Mouse (Mus musculus) erythroblast, embryonic 14.5 days (primary cell): ENCODE data around the gene Hivep3. TPM values are rescaled to one million over a fixed set of nuclear protein-coding genes. Genes with fewer than 3 reads are reported as not detected.

Source experiments
- H3K27me3 ChIP-seq: 2 replicates; pipeline ENCODE4 v1.6.1; 2012; ENCODE audit warnings: inconsistent platforms; ENCODE audit not compliant: control insufficient read depth
- H3K36me3 ChIP-seq: 2 replicates; pipeline ENCODE4 v1.6.1; 2012; ENCODE audit warnings: mild to moderate bottlenecking, inconsistent platforms; ENCODE audit not compliant: control insufficient read depth
- H3K4me1 ChIP-seq: 2 replicates; pipeline ENCODE4 v1.6.1; 2012; ENCODE audit warnings: inconsistent platforms; ENCODE audit not compliant: control insufficient read depth
- H3K4me3 ChIP-seq: replicated peaks from 2 replicates; pipeline ENCODE3; 2012; ENCODE audit warnings: moderate library complexity, mild to moderate bottlenecking, inconsistent platforms
- H3K9me3 ChIP-seq: 2 replicates; pipeline ENCODE4 v1.6.1; 2012; ENCODE audit warnings: low read length, inconsistent platforms, mixed read lengths; ENCODE audit not compliant: control insufficient read depth
- GATA1 ChIP-seq: IDR thresholded peaks from 2 replicates; pipeline ENCODE4 v1.6.1; 2012; ENCODE audit warnings: low read length, inconsistent platforms, mixed read lengths
- TAL1 ChIP-seq: IDR thresholded peaks from 3 replicates; pipeline ENCODE4 v1.6.1; 2012; ENCODE audit warnings: low read length, inconsistent platforms, mixed read lengths
- polyA plus RNA-seq: library from polyadenylated mRNA; stranded (reverse); fragments of >175 nt; gene quantifications from 2 replicates; pipeline ENCODE4 v1.2.3, GENCODE M21; 2012

The Hivep3 gene
- polyA plus RNA-seq, 1 experiment, result 0.01 TPM

DNA sequence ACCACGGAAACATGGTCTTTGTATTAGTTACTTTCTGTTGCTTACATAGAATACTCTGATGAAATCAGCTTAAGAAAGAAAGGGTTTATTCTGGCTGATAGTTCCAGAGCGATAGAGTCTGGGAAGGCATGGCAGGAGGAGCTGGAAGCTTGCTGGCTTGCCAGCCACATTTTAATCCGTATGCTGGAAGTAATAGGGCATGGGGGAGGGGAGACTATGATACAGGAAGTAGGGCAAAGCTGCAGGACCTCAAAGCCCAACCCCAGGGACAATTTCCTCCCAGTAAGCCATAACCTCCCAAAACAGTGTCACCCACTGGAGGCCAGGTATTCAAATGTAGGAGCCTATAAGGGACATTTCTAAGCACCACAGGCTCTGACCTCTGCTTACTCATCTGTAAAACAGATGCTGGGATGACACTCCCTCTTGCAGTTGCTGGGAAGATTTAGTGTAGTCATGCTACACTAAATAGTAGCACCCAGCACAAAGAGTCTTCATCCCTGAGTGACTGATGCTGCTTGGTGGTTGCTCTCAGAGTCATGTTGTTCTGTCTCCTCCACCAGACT is 112.1 kb downstream of the Hivep3 start:
- H3K9me3 ChIP-seq, result no peaks in the 10 kb centered on the region
- H3K4me3 ChIP-seq, result no peak overlapping the region

DNA sequence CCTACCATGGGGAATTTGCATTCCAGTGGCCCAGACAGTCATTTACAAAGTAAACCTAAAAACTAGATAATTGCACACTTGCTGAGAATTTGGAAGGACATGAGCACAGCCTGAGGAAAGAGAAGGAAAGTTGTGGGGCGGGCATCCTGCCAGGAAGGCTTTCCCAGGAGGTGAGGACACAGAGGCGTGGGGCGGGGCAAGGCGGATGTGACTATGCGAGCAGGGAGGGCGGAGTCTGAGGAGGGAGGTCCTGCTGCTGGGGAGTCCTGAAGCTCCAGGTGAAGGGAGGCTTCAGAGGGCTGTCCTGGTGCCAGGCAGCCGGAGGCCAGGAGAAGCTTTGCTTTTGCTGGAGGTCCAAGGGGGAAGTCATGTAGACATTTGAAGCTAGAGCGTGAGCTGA is 118.9 kb downstream of the Hivep3 start:
- Histone ChIP-seq H3K4me1 (0 out of 2 replicates have a peak, but pooled peaks cover 2% of the 10 kb centered on the region), H3K4me3 (no peak overlapping the region), H3K9me3 (no peaks in the 10 kb centered on the region), H3K27me3 (no peaks in the 10 kb centered on the region), H3K36me3 (no peaks in the 10 kb centered on the region)
- TF ChIP-seq GATA1, result no peak
- TF ChIP-seq TAL1, result no peak

More for the DNA sequence above, 112.1 kb downstream of the Hivep3 start:
- no peaks in the 10 kb centered on the region for H3K36me3 ChIP-seq
- TF ChIP-seq TAL1, result no peak
- no peak for TF ChIP-seq GATA1
- H3K27me3 ChIP-seq, result no peaks in the 10 kb centered on the region
- H3K4me1 ChIP-seq, result no peaks in the 10 kb centered on the region

DNA sequence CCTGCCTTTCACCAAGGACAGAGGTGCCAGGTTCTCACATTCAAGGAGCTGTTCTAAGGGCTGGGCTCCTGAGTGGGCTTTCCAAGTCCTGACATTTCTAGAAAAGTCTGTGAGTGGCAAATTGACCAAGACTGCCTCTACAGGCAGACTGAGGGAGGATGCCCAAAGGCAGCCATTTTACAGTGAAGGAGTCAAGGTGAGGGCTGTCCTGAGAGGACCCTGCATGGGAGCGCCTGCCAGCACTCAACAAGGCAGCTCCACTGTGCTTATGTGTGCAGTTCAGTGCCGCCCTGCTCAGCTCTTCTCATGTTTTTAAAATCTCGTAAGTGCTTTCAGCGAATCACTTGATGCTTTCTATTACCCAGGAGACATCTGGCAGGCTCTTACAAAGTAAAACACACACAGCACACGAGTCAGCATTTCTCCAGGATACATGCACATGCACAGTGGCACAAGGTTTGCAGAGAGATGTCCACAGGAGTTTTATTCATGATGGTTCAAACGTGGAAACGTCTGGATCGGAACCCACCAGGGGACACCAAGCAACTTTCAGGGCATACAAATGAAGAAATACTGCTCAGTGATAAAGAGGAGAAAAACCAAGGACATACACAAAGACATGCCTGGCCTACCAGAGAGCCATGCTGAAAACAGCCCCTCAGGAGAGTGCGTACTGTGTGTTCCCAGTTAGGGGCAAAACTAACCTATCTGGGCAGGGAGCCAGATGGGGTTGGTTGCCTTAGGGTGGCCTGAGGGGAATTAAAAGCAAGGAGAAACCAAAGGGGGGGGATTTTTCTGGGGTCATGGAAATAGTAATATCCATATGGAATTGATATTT is 120.9 kb downstream of the Hivep3 start:
- no peak for TF ChIP-seq GATA1
- no peak for TF ChIP-seq TAL1
- 0 out of 2 replicates have a peak, but pooled peaks cover 2% of the 10 kb centered on the region for H3K4me1 ChIP-seq
- no peaks in the 10 kb centered on the region for H3K27me3 ChIP-seq
- no peaks in the 10 kb centered on the region for H3K9me3 ChIP-seq
- no peaks in the 10 kb centered on the region for H3K36me3 ChIP-seq
- no peak overlapping the region for H3K4me3 ChIP-seq

DNA sequence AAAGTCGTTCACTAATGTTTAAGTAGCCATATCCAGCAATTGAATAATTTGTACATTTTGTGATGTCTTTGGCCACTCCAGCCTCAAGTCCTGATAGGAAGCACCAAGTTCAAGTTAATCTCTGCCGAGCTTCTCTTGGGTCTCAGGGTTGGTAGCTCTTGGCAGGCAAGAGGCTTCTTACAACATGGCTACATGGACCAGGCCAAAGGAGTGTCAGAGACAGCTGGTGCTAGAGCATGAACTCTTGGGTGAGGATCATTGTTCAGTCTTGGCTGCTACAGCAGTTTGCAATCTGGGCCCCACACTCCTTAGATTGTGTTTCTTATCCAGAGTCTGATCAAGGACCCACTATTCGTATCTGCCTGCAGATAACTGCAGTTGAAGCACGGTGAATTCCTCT is 125.9 kb downstream of the Hivep3 start:
- Histone ChIP-seq H3K4me3 (no peak overlapping the region), H3K9me3 (no peaks in the 10 kb centered on the region), H3K36me3 (no peaks in the 10 kb centered on the region), H3K4me1 (no peaks in the 10 kb centered on the region), H3K27me3 (no peaks in the 10 kb centered on the region)
- TF ChIP-seq GATA1 (no peak), TAL1 (no peak)

DNA sequence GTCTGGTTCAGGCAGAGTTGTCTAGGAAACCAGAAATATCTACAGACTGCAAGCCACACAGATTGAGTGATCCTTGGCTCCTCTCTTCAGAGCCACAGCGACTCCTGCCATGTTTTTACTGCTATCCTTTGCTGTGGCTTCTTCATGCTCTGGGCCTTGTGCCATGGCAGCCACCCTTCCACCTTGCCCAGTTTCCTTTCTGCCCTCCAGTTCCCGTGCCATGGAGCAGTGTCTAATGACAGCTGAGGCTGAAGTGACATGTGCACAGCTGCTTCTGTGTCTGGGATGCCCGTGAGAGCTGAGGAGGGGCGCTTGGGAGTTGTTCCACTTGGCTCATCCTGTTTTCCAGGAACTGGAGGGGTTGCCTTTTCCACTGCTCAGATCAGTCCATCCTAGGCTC is 127.4 kb downstream of the Hivep3 start:
- Histone ChIP-seq H3K36me3 (no peaks in the 10 kb centered on the region), H3K27me3 (no peaks in the 10 kb centered on the region), H3K4me1 (no peaks in the 10 kb centered on the region), H3K4me3 (no peak overlapping the region), H3K9me3 (no peaks in the 10 kb centered on the region)
- TF ChIP-seq GATA1, result no peak
- TF ChIP-seq TAL1, result no peak

DNA sequence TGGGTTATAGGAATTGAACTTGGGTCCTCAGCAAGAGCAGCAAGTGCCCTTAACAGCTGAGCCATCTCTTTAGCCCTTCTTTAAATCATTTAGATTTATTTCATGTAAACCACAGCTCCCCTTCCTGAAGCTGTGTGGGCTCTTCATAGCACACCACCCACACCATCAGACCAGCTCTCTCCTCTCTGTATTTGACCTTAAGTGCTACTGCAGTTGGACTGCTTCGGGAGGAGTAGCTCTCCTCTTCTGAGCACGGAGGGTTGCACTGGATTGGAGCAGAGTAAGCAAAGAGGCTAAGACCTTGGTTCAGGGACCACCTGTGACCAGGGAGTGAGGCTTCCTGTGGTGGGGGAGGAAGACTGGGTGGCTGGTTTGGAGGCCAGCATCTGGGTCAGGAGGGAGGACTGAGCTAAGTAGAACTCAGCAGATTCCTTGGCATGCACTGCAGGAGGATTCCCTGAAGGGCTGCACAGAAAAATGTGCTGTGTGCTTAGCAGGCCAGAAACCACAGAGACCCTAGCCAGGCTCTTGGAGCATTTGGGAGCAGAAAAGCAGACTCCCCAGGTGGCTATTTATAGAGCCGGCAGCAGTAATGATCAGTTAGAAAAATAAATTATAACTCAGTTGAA is 132.4 kb downstream of the Hivep3 start:
- H3K4me1 ChIP-seq, result no peaks in the 10 kb centered on the region
- H3K4me3 ChIP-seq, result no peak overlapping the region
- H3K36me3 ChIP-seq, result no peaks in the 10 kb centered on the region
- no peaks in the 10 kb centered on the region for H3K27me3 ChIP-seq
- no peak for TF ChIP-seq GATA1
- no peak for TF ChIP-seq TAL1
- no peaks in the 10 kb centered on the region for H3K9me3 ChIP-seq

DNA sequence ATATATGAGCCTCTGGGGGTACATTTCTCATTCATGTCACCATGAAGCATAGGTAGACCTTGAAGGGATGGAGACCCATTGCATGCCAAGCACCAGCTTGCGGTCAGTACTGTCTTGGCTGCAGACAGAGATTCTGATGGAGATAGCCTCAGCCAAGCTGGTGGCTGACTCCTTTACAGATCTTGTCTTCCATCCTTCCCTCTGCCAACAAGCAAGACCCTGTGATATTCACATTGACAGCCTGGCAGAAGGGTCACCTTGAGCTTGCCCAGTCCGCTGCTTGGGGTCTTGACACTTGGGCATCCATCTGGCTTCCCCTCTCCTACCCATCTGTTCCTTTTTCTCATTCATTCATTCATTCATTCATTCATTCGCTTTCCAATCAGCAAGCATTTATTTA is 133.5 kb downstream of the Hivep3 start:
- no peaks in the 10 kb centered on the region for H3K27me3 ChIP-seq
- H3K36me3 ChIP-seq, result no peaks in the 10 kb centered on the region
- no peaks in the 10 kb centered on the region for H3K9me3 ChIP-seq
- no peaks in the 10 kb centered on the region for H3K4me1 ChIP-seq
- TF ChIP-seq TAL1 (no peak), GATA1 (no peak)
- no peak overlapping the region for H3K4me3 ChIP-seq

DNA sequence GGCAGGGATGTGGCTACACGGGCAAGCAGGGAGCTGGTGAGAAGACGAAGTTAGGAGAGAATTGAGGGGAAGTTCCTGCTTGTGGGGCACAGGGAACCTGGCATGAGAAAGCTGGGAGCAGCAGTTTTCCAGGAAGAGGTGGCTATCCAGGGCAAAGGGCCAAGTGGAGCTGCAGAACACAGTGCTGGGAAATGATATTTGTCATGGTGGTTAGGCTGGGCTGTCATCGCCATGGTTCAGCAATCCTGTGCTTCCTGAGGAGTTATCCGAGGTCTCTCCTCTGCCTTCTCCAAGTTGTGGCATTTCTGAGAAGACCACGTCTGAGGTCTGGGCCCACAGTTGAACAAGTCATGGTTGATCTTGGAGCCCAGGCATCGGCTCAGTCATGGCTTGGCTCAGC is 136.8 kb downstream of the Hivep3 start:
- Histone ChIP-seq H3K36me3 (no peaks in the 10 kb centered on the region), H3K27me3 (no peaks in the 10 kb centered on the region), H3K4me3 (no peak overlapping the region), H3K9me3 (no peaks in the 10 kb centered on the region), H3K4me1 (no peaks in the 10 kb centered on the region)
- TF ChIP-seq TAL1 (no peak), GATA1 (no peak)

DNA sequence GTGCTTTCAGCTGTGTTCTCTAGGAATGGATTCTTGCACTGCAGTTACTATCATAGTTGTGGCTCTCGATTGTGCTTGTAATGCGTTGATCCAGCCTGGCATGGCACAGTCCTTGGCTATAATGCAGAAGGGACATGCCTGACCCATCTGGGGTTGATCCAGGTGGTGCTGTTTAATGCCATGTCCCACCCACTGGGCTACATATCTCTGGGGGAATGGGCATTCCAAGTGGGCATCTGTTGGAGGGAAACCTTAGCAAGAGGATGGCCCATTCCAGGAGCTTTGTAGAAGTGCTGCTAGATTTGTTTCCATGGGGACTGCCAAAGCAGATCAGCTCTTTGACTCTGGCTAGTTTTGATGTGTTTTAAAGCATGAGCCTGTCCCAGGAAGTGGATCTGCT is 137.9 kb downstream of the Hivep3 start:
- H3K9me3 ChIP-seq, result no peaks in the 10 kb centered on the region

More for the DNA sequence above, 137.9 kb downstream of the Hivep3 start:
- Histone ChIP-seq H3K36me3 (no peaks in the 10 kb centered on the region), H3K4me3 (no peak overlapping the region), H3K4me1 (no peaks in the 10 kb centered on the region), H3K27me3 (no peaks in the 10 kb centered on the region)
- TF ChIP-seq GATA1 (no peak), TAL1 (no peak)
